Mouse (Mus musculus): ENCODE results near the gene Gm21860.
"Not testable (repeated sequence)": the region's sequence is repeated elsewhere in the genome, so short reads cannot be mapped to it uniquely, and the experiment has no call there.

DNA sequence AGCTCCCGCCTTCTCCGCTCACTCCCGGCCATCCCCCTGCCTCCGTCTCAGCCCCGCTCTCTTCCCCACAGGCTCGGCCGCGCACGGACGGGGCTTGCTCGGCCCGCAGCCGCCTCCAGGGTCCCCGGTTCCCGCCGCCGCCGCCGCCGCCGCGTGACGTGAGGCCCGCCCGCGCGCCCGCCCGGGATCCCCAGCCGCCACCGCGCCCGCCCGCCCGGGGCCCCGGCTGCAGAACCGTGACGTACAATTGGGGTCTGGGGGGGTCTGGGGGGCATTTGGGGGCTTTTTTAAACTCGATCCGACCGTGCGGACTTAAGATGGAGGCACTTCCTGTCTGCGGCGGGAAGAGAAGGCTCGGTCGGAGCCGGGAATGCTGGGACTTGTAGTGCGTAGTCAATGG is 29.8 kb upstream of the Gm21860 start, which contains the start of gene Gm47283:
- TF ChIP-seq POLR2A (IDR thresholded peaks at IDR 0.05; ENCODE audit: low read depth, low read length); CTCF (IDR thresholded peaks at IDR 0.05; ENCODE audit: borderline replicate concordance, insufficient read depth, low read length): not testable (repeated sequence)

All from embryonic fibroblast, embryonic 13.5 days (primary cell).